Mouse (Mus musculus): ENCODE results near the gene Fbxo42.

The Fbxo42 gene

DNA sequence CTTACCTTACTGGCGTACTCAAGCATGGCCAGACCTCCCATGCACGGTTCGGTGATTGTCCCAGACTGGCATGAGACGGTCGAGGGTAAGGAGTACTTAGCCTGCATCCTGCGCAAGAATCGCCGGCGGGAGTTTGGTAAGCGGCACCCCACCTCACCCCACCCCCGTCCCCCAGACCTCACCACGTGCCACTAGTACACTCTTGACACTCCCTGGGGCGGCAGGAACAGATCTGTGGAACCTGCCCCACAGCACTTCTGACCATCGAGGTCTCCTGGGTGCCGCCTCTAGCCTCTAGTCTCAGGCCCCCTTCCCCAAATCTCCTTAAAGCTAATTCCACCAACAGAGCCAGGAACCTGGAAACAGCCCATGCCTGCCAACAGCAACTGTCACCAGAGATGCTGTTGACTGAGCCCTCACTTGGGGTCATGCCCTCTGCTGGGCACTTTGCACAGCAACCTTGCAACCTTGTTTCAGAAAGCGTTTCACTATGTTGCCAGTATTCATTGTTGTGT lies 66.7 kb downstream of the Fbxo42 start:
- peak; percentile 56 to 63 for DNase-seq (ENCODE audit: low spot score in 2 of 2)

DNA sequence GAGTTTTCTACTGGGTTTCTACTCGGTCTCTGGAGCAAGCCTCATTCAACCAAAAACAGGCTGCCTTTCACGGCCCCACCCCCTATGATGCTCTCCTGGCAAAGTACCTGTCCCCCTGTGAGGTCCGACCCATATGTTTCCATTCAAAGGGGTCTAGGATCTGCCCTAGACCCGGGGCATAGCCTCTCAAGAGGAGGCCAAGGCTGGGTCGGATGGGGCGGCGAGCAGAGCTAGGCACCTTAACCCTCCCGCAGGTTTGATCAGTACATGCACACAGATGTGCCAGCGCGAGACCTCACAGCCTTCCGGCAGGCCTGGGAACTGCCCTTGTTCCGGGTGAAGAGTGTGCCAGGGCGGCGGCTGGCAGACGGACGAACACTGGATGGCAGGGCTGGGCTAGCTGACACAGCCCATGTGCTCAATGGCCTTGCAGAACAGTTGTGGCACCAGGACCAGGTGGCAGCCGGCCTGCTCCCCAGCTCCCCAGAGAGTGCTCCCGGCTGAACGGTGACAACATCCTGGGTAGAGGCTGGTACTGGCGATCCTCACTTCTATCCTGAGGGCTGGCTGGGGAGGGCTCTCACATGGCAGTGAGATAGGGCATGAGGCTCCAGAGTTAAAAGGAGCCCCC lies 72.0 kb downstream of the Fbxo42 start:
- no peak for DNase-seq (ENCODE audit: low spot score in 2 of 2)

DNA sequence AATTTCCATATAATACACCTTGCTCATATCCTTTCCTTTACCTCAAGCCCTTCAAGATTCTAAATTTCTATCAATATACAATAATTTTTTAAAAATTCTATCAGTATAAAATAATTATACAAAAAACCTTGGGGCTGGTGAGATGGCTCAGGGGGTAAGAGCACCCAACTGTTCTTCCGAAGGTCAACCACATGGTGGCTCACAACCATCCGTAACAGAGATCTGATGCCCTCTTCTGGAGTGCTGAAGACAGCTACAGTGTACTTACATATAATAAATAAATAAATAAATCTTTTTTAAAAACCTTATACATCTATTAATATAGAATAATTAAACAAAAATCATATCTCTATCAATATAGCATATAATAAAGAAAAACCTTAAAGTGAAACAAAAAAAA lies 74.1 kb downstream of the Fbxo42 start:
- no peak for DNase-seq (ENCODE audit: low spot score in 2 of 2)

GRCm38 (mm10) chr4:141222752-141223151 lies 75.0 kb downstream of the Fbxo42 start:
- no peak for DNase-seq (ENCODE audit: low spot score in 2 of 2)

DNA sequence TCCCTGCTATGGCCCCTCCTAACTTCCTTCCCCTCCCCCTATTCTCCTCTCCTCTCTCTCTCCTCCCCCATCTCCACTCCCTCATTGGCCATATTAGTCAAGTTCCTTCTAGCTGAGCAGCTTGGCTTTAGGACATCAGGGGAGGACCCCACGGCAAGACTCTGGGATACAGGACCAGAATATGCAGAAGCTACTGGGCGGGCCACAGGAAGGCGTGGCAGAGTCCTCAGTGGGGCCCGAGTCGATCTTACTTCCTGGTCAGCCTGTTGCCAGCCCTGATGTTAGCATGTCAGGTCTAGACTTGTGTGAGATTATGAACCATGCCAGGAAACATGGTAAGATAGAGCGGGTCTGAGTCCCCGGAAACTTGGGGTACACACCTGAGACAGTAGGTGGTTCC lies 81.0 kb downstream of the Fbxo42 start:
- DNase-seq (ENCODE audit: low spot score in 2 of 2) = no peak

DNA sequence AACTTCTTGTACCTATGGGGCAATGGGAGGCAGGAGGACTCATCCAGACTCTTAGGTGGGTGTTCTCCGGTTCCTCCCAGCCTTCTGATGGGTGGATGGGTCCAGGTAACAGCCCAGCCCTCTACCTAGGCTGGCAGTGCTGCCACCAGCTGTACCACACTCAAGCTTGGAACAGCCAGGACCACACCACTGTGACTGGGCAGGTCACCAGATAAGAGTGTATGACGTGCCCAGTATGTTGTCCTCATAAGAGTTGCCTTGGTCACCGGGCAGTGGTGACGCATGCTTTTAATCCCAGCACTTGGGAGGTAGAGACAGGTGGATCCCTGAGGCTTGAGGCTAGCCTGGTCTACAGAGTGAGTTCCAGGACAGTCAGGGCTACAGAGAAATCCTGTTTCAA lies 85.5 kb downstream of the Fbxo42 start:
- no peak for DNase-seq (ENCODE audit: low spot score in 2 of 2)

DNA sequence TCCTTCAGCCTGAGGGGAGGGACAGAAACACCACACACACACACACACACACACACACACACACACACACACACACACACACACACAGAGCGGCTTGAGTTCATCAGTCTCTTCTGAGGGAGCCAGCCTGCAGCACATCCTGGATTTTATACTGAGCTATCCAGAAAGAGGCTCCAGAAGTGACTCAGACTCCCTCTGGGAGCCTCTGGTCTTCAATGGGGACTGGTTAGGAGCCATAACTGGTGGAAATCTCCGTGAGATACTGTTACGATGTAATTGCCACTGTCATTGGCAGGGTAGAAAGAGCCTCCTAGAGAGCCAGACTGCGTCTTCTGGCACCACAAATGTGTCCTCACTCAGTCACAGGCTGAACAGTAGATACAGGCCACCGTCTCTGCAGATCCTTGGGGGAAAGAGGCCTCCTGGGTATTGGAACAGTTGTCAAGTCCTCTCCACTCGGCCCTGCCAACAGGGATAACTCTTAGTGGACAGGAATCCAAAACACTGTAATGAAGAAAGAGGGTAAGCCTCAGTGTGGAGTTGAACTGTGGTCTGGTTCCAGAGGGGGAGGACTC lies 87.9 kb downstream of the Fbxo42 start:
- no peak for DNase-seq (ENCODE audit: low spot score in 2 of 2)

DNA sequence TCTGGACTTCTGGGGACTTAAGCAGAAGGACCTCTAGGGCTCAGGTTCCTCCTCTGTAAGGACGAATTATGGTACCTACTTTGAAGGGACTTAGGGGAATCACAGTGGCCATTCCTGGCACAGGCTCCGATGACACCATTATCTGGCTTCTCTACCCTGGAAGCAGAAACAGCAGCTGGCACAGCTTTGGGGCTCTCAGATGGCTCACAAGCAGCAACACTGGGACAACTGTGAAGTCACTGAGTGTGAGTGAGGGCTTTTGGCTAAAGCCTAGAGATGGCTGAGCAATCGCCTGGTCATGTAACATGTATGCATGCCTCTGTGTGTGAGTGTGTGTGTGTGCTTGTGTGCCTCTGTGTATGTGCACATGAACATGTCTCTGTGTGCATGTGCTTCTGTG lies 89.1 kb downstream of the Fbxo42 start:
- DNase-seq (ENCODE audit: low spot score in 2 of 2) = no peak

DNA sequence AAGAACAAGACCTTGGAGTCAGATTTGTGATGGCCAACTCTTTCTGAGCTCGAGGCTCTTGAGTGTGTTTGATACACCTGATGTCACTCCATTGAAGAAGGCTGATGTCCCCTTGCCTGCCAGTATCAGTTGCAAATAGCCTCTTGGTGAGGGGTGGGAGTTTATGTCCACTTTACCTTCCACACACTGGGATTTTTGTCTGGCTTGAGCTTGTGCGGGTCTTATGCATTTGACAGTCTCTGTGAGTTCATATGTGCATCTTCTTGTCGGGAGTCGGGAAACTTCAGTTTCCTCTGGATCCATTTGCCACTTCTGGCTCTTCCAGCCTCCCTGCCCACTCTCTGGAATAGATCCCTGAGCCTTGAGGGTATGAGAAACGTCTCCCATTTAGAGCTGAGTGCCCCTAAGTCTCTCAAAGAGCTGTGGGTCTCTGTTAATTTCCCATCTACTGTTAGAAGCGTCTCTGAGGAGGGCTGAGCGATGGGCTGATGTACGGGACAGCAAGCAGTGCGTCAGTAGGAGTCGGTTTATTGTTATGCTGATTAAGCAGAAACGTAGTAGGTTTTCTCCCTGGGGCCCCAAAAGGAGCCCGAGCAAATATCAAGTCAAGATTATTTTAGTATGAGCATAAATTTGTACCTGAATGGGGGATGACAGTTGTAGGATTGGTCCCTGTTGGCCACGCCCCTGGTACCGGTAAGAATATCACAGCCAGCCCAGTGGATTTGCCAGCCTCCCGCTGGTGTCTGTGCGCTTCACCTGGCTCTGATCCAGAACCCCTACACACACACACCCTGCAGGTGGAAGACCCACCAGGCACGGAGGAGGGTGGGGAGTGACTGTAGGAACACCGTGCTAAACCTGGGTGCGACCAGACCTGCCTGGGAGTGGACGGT lies 91.0 kb downstream of the Fbxo42 start:
- DNase-seq (ENCODE audit: low spot score in 2 of 2) = no peak

DNA sequence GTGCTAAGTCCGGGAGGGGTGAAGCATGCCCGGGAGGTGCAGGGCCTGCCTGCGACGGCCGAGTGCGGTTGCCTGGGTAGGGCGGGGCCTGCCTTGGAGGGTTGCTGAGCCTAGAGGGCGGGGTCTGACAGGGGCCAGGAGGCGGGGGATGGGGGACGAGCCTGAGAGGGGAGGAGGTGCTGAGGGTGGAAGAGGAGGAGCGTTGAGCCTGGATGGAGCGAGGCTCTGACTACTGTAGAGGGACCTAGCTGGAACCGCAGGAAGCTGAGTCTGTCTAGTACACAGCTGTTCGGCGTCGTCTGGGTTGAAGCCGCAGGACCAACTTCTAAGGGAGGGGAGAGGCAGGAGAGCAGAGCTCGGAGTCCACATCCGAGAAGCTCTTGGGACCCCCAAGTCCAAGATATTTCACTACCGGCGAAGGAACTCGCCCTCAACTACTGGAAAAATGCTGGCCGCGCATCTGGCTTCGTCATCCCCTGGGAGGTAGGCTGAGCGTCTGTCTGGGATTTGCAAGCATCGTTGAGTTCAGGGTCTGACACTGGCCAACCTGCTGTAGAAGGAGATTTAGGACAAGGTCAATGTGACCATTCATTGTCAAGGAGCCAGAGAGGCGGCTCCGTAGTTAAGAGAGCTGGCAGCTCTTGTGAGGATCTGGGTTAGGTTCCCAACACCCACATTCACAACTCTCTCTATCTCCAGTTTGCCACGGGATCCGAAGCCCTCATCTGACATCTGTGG lies 91.8 kb downstream of the Fbxo42 start, which contains the start of gene Arhgef19:
Gene Arhgef19 (plus strand): TSS at position 112 of the 738 bp plus-strand sequence.
- peak; percentile 78 to 81 for DNase-seq (ENCODE audit: low spot score in 2 of 2)

GRCm38 (mm10) chr4:141240617-141241016 lies 92.9 kb downstream of the Fbxo42 start:
- peak in 1 of 2 experiments; percentile 21 for DNase-seq (ENCODE audit: low spot score in 2 of 2)

DNA sequence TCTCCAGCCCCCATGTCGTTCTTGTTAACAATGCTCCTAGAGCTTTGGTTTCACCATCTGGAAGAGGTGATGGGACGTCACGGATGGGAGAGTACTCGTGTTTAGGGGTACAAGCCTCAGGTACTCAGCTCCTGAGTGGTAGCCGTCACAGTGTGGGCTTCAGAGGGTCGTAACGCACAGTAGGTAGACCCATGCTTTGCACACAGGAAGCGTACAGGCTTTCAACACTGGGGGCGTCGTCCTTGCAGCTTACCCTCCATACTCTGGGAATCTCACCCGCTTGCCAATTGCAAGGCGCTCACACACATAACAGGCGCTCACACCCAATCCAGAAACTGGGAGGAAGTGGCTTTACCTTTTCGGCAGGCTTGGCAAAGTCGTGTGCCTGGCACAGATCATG lies 94.1 kb downstream of the Fbxo42 start:
- DNase-seq (ENCODE audit: low spot score in 2 of 2) = no peak

- no peak for DNase-seq (ENCODE audit: low spot score in 2 of 2)
Measured at GRCm38 (mm10) chr4:141242651-141243241, 95.0 kb downstream of the Fbxo42 start.

DNA sequence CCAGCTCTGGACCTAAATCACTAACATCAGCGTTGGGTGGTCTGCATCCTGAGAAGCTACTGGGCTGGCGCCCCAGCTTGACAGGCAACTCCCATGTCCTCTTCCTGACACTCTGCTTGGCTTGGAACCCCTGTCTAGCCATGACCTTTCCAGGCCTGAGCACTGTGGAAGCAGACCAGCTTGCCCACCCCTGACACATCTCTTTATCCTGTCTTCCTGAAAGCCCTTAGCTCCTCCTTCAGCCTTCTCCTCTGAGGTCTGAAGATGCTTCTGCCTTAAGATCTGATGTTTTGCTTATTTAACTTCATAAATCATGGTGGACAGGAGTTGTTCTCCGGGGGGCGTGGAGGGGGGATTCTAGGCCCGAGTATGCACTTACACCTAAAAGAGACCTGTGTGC lies 95.9 kb downstream of the Fbxo42 start:
- DNase-seq (ENCODE audit: low spot score in 2 of 2) = no peak

DNA sequence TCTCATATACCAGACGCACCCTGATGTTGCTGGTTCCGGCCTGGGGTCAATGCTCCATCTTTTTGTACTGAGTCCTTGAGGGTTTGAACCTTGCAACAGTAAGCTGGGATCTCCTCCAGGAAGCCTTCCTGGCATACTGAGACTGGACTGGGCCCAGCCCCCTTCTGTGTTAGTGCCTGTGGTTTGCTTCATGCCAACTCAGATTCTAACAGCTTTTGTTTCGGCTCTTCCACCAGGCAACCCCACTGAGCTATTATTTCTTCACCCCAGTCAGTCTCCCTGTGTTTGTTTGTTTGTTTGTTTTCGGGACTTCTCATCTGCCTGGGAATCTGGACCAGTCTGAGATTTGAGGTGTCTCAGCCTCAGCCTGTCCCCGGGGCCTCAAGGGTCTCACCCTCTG lies 96.7 kb downstream of the Fbxo42 start:
- no peak for DNase-seq (ENCODE audit: low spot score in 2 of 2)

GRCm38 (mm10) chr4:141244931-141245425 lies 97.3 kb downstream of the Fbxo42 start:
- DNase-seq (ENCODE audit: low spot score in 2 of 2) = no peak

- DNase-seq (ENCODE audit: low spot score in 2 of 2) = no peak
Measured at GRCm38 (mm10) chr4:141246089-141246997, 98.6 kb downstream of the Fbxo42 start.

- DNase-seq (ENCODE audit: low spot score in 2 of 2) = no peak
Measured at GRCm38 (mm10) chr4:141246998-141247350, 99.3 kb downstream of the Fbxo42 start.

DNA sequence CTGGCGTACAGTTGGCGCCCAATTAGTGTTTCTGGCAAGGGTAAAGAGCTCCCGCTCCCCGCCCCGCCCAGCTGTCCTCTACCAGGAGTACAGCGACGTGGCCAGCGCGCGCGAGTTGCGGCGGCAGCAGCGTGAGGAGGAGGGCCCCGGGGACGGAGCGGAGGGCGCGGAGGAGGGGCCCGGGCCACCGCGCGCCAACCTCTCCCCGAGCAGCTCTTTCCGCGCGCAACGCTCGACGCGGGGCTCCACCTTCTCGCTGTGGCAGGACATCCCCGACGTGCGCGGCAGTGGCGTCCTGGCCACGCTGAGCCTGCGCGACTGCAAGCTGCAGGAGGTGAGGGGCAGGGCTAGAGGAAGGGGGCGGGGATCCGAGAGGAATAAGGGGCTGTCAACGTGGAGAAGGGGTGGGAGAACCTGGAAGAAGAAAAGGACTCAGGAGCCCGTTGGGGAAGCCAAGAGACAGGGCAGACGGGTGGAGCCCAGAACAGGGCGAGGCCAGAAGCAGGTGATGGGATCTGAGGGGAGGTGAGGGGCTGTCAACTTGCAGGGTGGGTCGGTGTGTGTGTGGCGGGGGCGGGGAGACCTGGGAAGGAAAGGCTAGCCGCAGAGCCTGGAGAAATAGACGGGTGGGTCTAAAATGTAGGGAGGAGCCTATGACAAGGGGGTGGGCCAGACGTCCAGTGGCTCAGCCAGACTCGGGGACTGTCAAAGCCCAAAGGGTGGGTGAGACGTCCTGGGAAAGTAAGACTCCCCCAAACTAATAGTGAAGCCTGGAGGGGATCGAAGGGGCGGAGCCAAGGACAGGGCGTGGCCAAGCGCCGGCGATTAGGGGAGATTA lies 100.3 kb downstream of the Fbxo42 start:
- no peak for DNase-seq (ENCODE audit: low spot score in 2 of 2)
